Mouse (Mus musculus): ENCODE measurements around the gene Sema3e.

The Sema3e gene

GRCm38 (mm10) chr5:14206794-14207193 lies 181.7 kb downstream of the Sema3e start:
- DNase-seq (ENCODE audit: low read depth, low spot score), result no peak

DNA sequence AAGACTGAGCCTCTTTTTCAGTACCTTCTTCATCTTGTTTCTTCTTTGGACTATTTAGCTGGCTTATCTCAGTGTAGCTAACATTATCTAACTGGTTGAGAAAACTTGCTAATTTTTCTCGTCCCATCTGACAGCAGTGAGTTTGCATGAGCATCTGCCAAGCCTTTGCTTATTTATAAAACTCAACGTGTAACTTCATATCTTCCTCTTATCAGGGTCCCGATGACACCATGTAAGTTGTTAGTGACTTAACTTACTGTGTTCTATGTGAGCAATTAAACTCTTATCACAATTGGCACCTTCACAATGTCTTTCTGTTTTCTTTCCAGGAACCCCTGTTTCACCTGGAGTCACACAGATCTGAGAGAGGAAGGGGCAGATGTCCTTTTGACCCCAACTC lies 184.9 kb downstream of the Sema3e start:
- DNase-seq (ENCODE audit: low read depth, low spot score), result no peak

GRCm38 (mm10) chr5:14216211-14216610 lies 191.1 kb downstream of the Sema3e start:
- no peak for DNase-seq (ENCODE audit: low read depth, low spot score)

DNA sequence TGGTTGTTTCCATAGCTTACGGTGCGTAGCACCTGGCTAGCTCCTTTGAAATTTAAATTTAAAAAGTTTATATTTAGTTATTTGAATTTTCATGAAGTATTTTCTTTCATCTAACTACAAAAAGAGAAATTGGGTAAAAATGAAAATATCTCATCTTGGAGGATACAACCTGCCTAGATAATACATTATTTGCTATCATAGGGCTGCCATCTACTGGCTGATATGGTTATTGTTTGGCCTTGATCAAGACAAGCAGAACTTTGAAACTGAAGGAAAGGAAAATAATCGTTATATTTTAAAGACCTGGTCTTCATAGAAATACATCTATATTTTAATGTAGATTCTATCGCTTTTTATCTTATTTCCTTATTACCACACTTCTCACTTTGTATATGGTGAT lies 193.6 kb downstream of the Sema3e start:
- peak; percentile 22 for DNase-seq (ENCODE audit: low read depth, low spot score)

DNA sequence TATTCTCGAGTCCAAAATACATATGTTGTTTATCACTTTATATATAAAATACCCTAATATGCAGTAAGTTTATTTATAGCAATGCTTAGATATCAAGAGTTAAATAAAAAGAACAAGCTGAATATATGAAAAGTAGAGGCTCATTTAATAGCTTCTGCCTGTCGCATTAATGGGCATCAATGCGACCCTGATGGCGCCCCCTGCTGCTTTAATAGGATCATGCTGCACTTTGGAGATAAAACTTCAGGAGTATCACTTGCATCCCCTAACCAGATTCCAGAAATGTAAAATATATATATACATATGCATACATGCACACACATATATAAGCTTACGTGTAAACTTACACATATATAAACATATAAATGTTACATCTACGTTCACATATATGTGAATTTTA lies 199.4 kb downstream of the Sema3e start:
- DNase-seq (ENCODE audit: low read depth, low spot score), result no peak

- no peak for DNase-seq (ENCODE audit: low read depth, low spot score)
Measured at GRCm38 (mm10) chr5:14231027-14231426, 206.0 kb downstream of the Sema3e start.

DNA sequence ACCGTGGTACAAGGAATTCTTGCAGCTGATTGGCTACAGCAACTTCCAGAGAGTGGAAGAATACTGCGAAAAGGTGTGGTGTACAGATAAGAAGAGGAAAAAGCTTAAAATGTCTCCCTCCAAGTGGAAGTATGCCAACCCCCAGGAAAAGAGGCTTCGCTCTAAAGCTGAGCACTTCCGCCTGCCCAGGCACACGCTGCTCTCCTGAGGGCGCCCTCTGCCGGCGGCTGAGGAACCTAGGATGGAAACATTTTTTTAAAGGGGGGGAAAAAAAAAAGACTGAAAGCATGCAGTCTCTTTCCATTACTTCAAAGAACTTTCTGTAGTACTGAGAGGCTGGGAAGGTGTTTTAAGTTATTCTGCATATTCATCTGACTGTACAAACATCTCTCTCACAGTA lies 227.5 kb downstream of the Sema3e start:
- peak; percentile 17 for DNase-seq (ENCODE audit: low read depth, low spot score)

DNA sequence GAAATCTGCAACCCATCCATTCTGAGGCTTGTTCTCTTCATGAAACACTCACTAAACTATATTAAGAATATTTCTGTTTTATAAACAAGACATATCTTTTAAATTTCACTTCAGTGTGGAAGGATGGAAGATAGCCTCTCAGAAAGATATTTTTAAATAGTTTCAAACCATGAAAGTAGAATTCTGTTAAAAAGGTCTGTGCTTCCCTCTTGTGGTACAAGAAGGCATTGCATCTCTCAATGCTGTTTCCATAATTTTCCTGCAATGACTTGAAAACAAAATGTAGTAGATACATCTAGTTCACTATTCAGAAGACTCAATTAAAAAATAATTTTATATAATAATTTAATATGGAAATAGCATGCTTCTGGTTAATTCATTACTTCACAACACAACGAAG lies 228.3 kb downstream of the Sema3e start:
- peak; percentile 22 for DNase-seq (ENCODE audit: low read depth, low spot score)

GRCm38 (mm10) chr5:14260156-14260555 lies 235.1 kb downstream of the Sema3e start:
- no peak for DNase-seq (ENCODE audit: low read depth, low spot score)

DNA sequence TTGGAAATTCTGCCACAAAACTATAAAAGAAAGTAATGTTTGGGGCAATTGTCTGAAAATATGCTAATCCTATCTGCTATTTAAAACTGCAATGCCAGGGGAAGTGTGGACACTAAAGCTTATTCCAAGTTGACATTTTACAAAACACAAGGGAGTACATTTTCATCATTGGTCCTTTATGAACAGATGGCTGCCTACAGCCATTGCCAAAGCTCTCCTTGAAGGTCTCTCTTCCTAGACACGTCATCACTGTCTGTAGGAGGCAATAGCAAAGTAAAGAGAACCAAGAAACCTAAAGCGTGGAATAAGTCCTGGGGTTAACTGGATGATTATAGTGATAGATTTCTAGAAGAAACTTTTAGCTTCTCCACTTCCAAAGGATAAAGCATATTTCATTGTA lies 242.3 kb downstream of the Sema3e start:
- no peak for DNase-seq (ENCODE audit: low read depth, low spot score)
